Mouse (Mus musculus) cerebral cortex, adult 2 months (tissue): Measurements from ENCODE around the gene Msi2.

Experiments
- WGBS: fragments of 180-500 bp; shearing (Covaris S2); methylation state at CpG from one replicate; pipeline ENCODE4 v1.1.7; 2018; 5-methylcytosine and 5-hydroxymethylcytosine counted together

The Msi2 gene

DNA sequence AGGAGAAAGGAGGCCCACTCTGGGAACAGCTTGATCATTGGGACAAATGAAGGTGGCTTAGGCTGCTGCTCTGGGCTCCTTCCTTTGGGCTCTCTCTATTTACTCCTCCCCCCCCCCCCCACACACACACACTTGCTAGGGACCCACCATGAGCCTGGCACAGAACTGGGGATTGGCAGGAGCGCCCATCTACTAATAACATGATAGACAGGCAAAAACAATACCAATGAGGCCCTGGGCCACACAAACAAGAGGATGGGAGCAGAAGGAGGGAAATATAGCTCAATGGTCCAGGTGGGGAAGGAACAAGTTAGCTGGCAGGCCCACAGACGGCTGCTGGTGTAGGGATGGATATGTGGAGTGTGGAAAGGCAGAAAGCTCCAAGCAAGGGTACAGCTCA lies 203.0 kb downstream of the Msi2 start:
- 86% methylated on average over 2 of the region's 2 CpGs for WGBS

DNA sequence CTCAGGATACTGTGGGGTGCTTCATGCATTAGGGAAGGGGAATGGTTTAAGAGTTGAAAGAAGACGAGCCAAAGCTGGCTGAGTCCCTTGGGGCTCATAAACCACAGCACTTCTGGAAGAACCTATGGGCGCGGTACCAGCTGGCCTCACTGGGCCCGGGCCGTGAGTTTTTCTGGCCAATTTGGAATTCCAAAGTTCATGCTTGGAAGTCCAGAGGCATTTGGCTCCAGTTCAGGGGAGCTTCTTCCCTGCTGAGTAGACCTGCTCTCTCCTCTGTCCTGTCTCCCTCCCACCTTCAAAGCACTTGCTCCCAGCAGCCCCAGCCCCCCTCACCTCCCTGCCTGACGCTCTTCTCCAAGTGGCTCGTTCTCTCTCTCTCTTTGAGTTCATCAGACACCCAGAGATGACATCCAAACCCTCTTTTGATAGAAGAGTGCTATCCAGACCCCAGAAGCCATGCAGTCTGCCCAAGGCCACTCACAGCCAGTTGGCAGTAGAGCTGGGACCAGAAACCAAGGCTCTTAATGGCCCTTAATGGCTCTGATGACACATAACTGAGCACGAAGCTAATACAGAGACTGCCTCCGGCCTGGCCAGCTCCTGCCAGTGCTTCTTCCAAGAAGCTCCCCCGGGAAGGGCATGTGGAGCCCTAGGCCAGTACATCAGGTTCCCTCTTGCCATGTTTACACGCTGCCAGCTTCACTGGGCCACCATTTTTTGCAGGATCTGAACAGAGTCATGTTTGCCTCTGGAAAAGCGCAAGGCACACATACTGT lies 204.0 kb downstream of the Msi2 start:
- WGBS = 87% methylated on average over 12 of the region's 12 CpGs

- whole genome bisulfite sequencing = 46% methylated on average over 4 of the region's 4 CpGs
Observed at GRCm38 (mm10) chr11:88512580-88512979, 205.7 kb downstream of the Msi2 start.

DNA sequence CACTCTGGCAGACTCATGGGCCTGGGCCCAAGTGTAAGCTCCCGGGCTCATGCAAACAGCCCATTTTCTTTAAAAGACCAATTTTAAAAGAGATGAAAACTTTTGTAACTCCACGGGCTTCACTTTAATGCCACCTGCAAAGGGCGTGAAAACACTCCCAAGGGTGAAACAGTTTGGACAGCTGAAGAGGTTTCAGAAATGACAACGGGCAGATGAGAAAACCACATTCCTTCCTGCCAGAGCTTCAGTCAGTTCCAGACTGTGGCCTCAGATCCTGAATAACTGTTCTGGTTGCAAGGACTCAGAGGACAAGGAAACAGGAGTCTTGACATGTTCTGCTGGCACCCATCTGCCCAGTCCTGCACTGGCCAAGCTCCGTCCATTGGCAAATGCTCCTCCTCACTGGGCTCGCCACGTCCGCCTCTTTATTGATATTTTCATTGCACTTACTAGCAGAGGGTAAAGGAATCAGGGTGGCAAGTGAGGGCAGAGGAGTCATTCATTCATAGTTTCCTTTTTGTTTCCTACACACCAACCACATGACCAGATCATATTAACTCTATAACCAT lies 207.9 kb downstream of the Msi2 start:
- 85% methylated on average over 8 of the region's 8 CpGs for WGBS

DNA sequence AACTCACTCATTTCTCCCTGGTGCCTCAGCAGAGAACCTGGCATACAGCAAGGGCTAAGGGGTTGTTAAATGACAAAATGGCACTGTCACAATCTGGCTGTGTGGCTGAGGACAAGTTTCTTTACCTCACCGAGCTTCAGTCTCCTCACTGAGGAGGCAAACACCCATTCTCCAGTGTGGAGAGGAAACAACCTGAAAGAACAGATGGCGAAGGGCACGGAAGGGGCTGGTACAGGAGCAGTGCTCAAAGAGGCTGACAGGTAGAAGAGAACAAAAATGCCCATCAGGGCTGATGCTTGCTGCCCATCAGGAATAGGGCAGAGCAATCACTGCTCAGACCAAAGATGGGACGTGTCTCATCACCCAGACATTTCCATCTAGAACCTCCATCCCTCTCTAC lies 208.8 kb downstream of the Msi2 start:
- WGBS = 93% methylated on average over 4 of the region's 4 CpGs

DNA sequence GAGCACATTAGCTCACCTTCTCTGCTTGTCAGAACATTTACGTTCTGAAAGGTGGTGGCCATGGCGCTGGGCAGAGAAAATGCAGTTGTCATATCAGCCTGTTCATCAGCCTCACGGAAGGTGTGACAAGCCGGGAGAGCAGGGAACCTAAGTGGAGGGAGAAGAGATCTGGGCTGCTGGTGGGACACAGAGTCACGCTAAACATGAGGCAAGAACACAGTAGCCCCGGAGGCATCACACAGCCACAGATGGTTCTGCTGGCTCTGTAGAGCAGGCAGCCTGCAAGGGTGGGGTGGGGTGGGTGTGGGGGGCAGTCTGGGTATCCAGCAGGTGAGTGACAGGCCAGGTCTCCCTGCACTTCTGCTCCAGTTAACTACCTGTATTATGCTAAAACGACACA lies 210.2 kb downstream of the Msi2 start:
- 84% methylated on average over 7 of the region's 7 CpGs for WGBS

GRCm38 (mm10) chr11:88506544-88507419 lies 211.5 kb downstream of the Msi2 start:
- 74% methylated on average over 5 of the region's 5 CpGs for WGBS

- 82% methylated on average over 13 of the region's 13 CpGs for WGBS
Observed at GRCm38 (mm10) chr11:88506109-88506508, 212.2 kb downstream of the Msi2 start.

- WGBS = 89% methylated on average over 6 of the region's 6 CpGs
Observed at GRCm38 (mm10) chr11:88502566-88502965, 215.7 kb downstream of the Msi2 start.

- 68% methylated on average over 7 of the region's 7 CpGs for WGBS
Observed at GRCm38 (mm10) chr11:88498491-88498890, 219.8 kb downstream of the Msi2 start.

DNA sequence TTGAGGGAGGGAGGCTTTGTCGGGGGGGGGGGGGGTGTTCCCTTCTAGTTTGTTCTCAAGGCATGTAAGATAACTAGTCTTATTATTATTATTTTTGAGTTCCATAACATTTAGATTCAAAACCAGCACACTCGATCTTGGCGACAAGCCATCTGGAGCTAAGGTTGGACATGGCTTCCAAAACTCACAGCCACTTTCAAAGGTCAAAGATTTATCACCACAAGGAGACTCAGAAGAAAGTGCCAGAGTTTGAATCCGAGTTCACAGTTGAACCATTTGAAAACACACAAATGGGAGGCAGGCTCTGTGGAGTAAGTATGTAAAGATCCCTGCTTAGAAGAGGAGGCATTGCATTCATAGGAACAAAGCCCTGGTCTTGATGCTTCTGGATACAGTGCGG lies 221.9 kb downstream of the Msi2 start:
- 87% methylated on average over 5 of the region's 5 CpGs for WGBS

DNA sequence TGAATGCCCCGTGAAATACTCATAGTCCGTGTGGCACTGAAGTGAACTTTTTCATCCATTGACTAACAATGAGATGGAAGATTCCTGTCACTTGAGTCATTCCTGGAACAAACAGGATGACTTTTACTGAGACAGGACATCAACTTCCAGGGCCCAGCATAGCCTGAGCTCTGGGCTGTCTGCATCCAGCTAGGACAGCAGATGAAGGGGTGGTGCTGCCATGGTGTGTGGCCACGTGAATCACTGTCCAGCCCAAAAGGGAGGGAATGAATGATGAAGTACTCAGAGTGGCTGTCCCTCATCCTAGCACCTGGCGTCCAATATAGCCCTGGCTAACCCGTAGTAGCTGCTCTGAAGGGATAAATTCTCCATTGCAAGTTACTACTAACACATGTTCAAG lies 222.6 kb downstream of the Msi2 start:
- 84% methylated on average over 5 of the region's 5 CpGs for WGBS

DNA sequence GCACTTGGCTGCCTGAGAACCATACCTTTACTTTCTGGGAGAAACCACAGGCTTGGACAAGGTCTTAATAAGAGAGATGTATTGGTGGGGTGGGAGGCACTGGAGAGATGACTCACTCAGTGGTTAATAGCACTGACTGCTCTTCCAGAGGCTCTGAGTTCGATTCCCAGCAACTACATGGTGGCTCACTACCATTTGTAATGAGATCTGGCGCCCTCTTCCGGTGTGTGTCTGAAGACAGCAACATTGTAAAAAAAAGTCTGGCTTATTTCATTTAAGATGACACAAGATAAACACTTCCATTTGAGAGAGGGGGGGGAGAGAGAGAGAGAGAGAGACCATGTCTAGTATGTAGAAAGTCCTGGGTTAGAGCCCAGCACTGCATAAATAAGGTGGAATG lies 223.3 kb downstream of the Msi2 start:
- WGBS = 89% methylated on average over 3 of the region's 3 CpGs

- WGBS = 90% methylated on average over 18 of the region's 18 CpGs
Observed at GRCm38 (mm10) chr11:88493795-88494559, 224.3 kb downstream of the Msi2 start.

GRCm38 (mm10) chr11:88492585-88492984 lies 225.7 kb downstream of the Msi2 start:
- WGBS = 90% methylated on average over 2 of the region's 2 CpGs

- WGBS = 63% methylated on average over 4 of the region's 4 CpGs
Observed at GRCm38 (mm10) chr11:88489985-88490384, 228.3 kb downstream of the Msi2 start.

DNA sequence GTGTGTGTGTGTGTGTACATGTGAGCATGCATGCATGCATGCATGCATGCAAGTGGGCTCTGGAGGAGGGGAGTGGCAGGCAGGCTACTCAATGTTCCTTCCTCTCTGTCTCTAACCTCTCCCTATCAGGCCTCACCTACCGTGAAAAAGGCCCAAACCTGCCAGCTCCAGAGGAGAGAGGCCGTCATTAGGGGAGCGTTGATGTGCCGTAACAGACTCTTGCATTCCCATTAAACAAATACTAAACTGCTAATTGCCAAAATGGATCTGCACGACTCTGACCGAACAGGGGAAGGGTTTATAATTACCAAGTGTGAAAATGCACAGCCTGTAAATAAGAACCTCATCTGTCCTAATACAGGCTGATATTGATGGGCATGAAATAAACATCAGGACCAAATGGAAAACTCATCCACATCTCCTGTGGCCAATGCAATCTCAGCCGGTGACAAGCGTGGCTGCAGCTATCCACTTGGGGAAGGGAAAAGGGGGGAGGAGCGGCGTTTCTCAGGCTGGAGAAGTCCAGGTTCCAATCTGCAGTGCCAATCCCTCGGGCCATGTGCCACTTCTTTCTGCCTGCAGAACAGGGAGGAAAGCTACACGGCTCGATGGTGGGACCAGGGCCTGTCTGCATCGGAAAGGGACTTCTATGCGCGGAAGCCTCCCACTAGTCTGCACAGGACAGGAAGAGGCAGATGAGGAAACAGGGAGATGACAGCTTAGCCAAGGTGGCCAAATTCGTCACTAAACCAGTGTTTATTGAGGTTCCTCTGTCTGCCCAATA lies 229.2 kb downstream of the Msi2 start:
- 78% methylated on average over 17 of the region's 17 CpGs for WGBS

- 74% methylated on average over 13 of the region's 13 CpGs for WGBS
Observed at GRCm38 (mm10) chr11:88488175-88488940, 230.0 kb downstream of the Msi2 start.

DNA sequence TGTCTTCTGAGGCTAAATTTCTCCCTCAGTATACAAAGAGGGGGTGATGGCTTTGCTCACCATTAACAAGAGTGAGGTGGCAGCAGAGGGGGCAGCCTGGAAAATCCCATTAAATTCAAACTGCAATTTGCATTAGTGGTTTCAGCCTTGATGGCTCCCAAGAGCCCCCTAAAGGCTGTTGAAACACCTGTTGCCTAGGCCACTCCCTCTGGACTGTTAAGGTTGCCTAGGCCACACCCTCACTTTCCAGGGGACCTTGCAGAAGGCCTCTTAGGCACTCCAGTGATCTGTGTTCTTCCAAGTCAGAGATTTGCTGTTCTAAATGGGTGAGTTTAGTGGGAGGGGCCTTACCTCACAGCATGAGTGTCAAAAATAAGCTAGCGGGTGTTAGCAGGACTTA lies 232.3 kb downstream of the Msi2 start:
- 95% methylated on average over 1 of the region's 1 CpGs for WGBS

DNA sequence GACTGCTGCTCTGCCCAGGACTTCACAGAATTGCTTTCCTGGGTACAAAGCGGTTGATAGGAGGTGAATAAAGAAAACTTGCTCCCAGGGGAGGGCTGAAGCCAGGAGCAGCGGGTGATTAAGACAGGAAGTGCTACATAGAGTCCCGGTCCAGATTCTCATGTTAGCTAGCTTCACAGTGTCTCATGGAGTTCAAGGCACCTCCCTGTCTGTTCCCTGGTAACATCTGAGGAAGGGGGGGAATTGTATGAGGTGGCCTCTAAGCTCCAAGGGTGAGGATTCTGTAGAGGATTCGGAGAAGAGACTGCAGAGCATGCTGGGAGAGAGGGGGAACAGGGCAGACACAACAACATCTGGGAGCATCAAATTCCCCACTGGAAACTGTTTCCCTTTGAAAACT lies 233.2 kb downstream of the Msi2 start:
- WGBS = 64% methylated on average over 4 of the region's 4 CpGs
